Mouse (Mus musculus): ENCODE measurements at regions not wholly inside any gene's neighbourhood (a gene's known extent, or its start where the extent isn't known, plus 50 kb on each side); places are given as distances from the start of the nearest gene placed in this dataset.

- WGBS = 40% methylated on average over 5 of the region's 5 CpGs
Observed at GRCm38 (mm10) chr15:31673038-31673437, 71.4 kb downstream of the Fam173b start.

GRCm38 (mm10) chr15:31676771-31677191, 75.1 kb downstream of the Fam173b start:
- peak; percentile 52; the same call in 1 of the 2 replicates for ATAC-seq (ENCODE audit: borderline replicate concordance, extremely low read depth, low FRiP score, low TSS enrichment)
- no peak overlapping the region for H3K4me2 ChIP-seq
- H3K9ac ChIP-seq = no peak overlapping the region
- H3K9me3 ChIP-seq = no peaks in the 10 kb centered on the region
- no peaks in the 10 kb centered on the region for H3K4me1 ChIP-seq
- no peak overlapping the region for H3K27ac ChIP-seq
- H3K27me3 ChIP-seq = no peaks in the 10 kb centered on the region
- H3K36me3 ChIP-seq = no peaks in the 10 kb centered on the region
- 38% methylated on average over 7 of the region's 7 CpGs for WGBS
- H3K4me3 ChIP-seq = no peak overlapping the region

More at GRCm38 (mm10) chr15:31673038-31673437, 71.4 kb downstream of the Fam173b start:
- H3K36me3 ChIP-seq = no peaks in the 10 kb centered on the region
- no peaks in the 10 kb centered on the region for H3K4me1 ChIP-seq
- H3K9ac ChIP-seq = no peak overlapping the region
- no peaks in the 10 kb centered on the region for H3K27me3 ChIP-seq
- no peak overlapping the region for H3K4me3 ChIP-seq
- H3K27ac ChIP-seq = no peak overlapping the region
- no peaks in the 10 kb centered on the region for H3K9me3 ChIP-seq
- ATAC-seq (ENCODE audit: borderline replicate concordance, extremely low read depth, low FRiP score, low TSS enrichment) = no peak
- H3K4me2 ChIP-seq = no peak overlapping the region

GRCm38 (mm10) chr15:31693109-31693508, 91.5 kb downstream of the Fam173b start:
- H3K9me3 ChIP-seq = no peaks in the 10 kb centered on the region
- H3K4me3 ChIP-seq = no peak overlapping the region
- no peaks in the 10 kb centered on the region for H3K27me3 ChIP-seq
- 34% methylated on average over 3 of the region's 3 CpGs for WGBS
- no peaks in the 10 kb centered on the region for H3K36me3 ChIP-seq
- no peak overlapping the region for H3K4me2 ChIP-seq
- no peak overlapping the region for H3K27ac ChIP-seq
- H3K9ac ChIP-seq = no peak overlapping the region
- no peaks in the 10 kb centered on the region for H3K4me1 ChIP-seq
- no peak for ATAC-seq (ENCODE audit: borderline replicate concordance, extremely low read depth, low FRiP score, low TSS enrichment)

GRCm38 (mm10) chr15:31694877-31695671, 93.4 kb downstream of the Fam173b start:
- H3K27ac ChIP-seq = no peak overlapping the region
- no peak for ATAC-seq (ENCODE audit: borderline replicate concordance, extremely low read depth, low FRiP score, low TSS enrichment)
- WGBS = 67% methylated on average over 8 of the region's 8 CpGs
- H3K9ac ChIP-seq = no peak overlapping the region
- no peaks in the 10 kb centered on the region for H3K4me1 ChIP-seq
- H3K4me2 ChIP-seq = no peak overlapping the region
- H3K9me3 ChIP-seq = no peaks in the 10 kb centered on the region
- H3K4me3 ChIP-seq = no peak overlapping the region
- H3K27me3 ChIP-seq = no peaks in the 10 kb centered on the region
- H3K36me3 ChIP-seq = no peaks in the 10 kb centered on the region

GRCm38 (mm10) chr15:31703400-31703799, 101.7 kb downstream of the Fam173b start:
- Histone ChIP-seq H3K4me3 (no peak overlapping the region), H3K9me3 (no peaks in the 10 kb centered on the region), H3K27me3 (no peaks in the 10 kb centered on the region), H3K4me2 (no peak overlapping the region), H3K4me1 (no peaks in the 10 kb centered on the region), H3K27ac (no peak overlapping the region), H3K36me3 (no peaks in the 10 kb centered on the region), H3K9ac (no peak overlapping the region)
- WGBS = 78% methylated on average over 2 of the region's 2 CpGs
- no peak for ATAC-seq (ENCODE audit: borderline replicate concordance, extremely low read depth, low FRiP score, low TSS enrichment)

GRCm38 (mm10) chr15:31707416-31707815, 105.8 kb downstream of the Fam173b start:
- WGBS = 52% methylated on average over 1 of the region's 1 CpGs

GRCm38 (mm10) chr15:31721019-31721418, 119.4 kb downstream of the Fam173b start:
- Histone ChIP-seq H3K27ac (no peak overlapping the region), H3K4me3 (no peak overlapping the region), H3K27me3 (no peaks in the 10 kb centered on the region), H3K9me3 (no peaks in the 10 kb centered on the region), H3K4me1 (no peaks in the 10 kb centered on the region), H3K9ac (no peak overlapping the region), H3K4me2 (no peak overlapping the region), H3K36me3 (no peaks in the 10 kb centered on the region)
- ATAC-seq (ENCODE audit: borderline replicate concordance, extremely low read depth, low FRiP score, low TSS enrichment) = no peak
- 67% methylated on average over 1 of the region's 1 CpGs for WGBS

More at GRCm38 (mm10) chr15:31707416-31707815, 105.8 kb downstream of the Fam173b start:
- Histone ChIP-seq H3K4me1 (no peaks in the 10 kb centered on the region), H3K27me3 (no peaks in the 10 kb centered on the region), H3K36me3 (no peaks in the 10 kb centered on the region), H3K9me3 (no peaks in the 10 kb centered on the region), H3K9ac (no peak overlapping the region), H3K4me3 (no peak overlapping the region), H3K27ac (no peak overlapping the region), H3K4me2 (no peak overlapping the region)
- ATAC-seq (ENCODE audit: borderline replicate concordance, extremely low read depth, low FRiP score, low TSS enrichment) = no peak

- 81% methylated on average over 5 of the region's 5 CpGs for WGBS
- Histone ChIP-seq H3K4me2 (no peak overlapping the region), H3K4me3 (no peak overlapping the region), H3K4me1 (no peaks in the 10 kb centered on the region), H3K27ac (no peak overlapping the region), H3K27me3 (no peaks in the 10 kb centered on the region), H3K9me3 (no peaks in the 10 kb centered on the region), H3K9ac (no peak overlapping the region), H3K36me3 (no peaks in the 10 kb centered on the region)
- no peak for ATAC-seq (ENCODE audit: borderline replicate concordance, extremely low read depth, low FRiP score, low TSS enrichment)
Observed at GRCm38 (mm10) chr15:31722429-31722828, 120.8 kb downstream of the Fam173b start.

- Histone ChIP-seq H3K36me3 (no peaks in the 10 kb centered on the region), H3K4me3 (no peak overlapping the region)
- WGBS = 53% methylated on average over 11 of the region's 11 CpGs
Observed at GRCm38 (mm10) chr15:31724252-31724651, 122.6 kb downstream of the Fam173b start.

GRCm38 (mm10) chr15:31729133-31729532, 127.5 kb downstream of the Fam173b start:
- 78% methylated on average over 9 of the region's 9 CpGs for whole genome bisulfite sequencing
- Histone ChIP-seq H3K9me3 (no peaks in the 10 kb centered on the region), H3K27me3 (no peaks in the 10 kb centered on the region)

More at GRCm38 (mm10) chr15:31724252-31724651, 122.6 kb downstream of the Fam173b start:
- Histone ChIP-seq H3K4me2 (0 out of 2 replicates have a peak overlapping the region, but pooled peaks have one; percentile 20), H3K9me3 (no peaks in the 10 kb centered on the region), H3K9ac (no peak overlapping the region), H3K27me3 (no peaks in the 10 kb centered on the region), H3K27ac (no peak overlapping the region), H3K4me1 (no peaks in the 10 kb centered on the region)
- ATAC-seq (ENCODE audit: borderline replicate concordance, extremely low read depth, low FRiP score, low TSS enrichment) = no peak

GRCm38 (mm10) chr15:31741686-31742085, 140.0 kb downstream of the Fam173b start:
- Histone ChIP-seq H3K4me1 (no peaks in the 10 kb centered on the region), H3K9me3 (no peaks in the 10 kb centered on the region), H3K4me3 (no peak overlapping the region), H3K36me3 (no peaks in the 10 kb centered on the region), H3K27me3 (no peaks in the 10 kb centered on the region), H3K27ac (no peak overlapping the region), H3K4me2 (no peak overlapping the region), H3K9ac (no peak overlapping the region)
- WGBS = 39% methylated on average over 4 of the region's 4 CpGs
- no peak for ATAC-seq (ENCODE audit: borderline replicate concordance, extremely low read depth, low FRiP score, low TSS enrichment)

More at GRCm38 (mm10) chr15:31729133-31729532, 127.5 kb downstream of the Fam173b start:
- no peak overlapping the region for H3K27ac ChIP-seq
- H3K4me1 ChIP-seq = no peaks in the 10 kb centered on the region
- no peaks in the 10 kb centered on the region for H3K36me3 ChIP-seq
- no peak overlapping the region for H3K4me3 ChIP-seq
- no peak for ATAC-seq (ENCODE audit: borderline replicate concordance, extremely low read depth, low FRiP score, low TSS enrichment)
- H3K4me2 ChIP-seq = no peak overlapping the region
- H3K9ac ChIP-seq = no peak overlapping the region

- Histone ChIP-seq H3K4me1 (no peaks in the 10 kb centered on the region), H3K9ac (no peak overlapping the region), H3K9me3 (no peaks in the 10 kb centered on the region), H3K36me3 (no peaks in the 10 kb centered on the region), H3K27me3 (no peaks in the 10 kb centered on the region), H3K27ac (no peak overlapping the region), H3K4me3 (no peak overlapping the region), H3K4me2 (no peak overlapping the region)
- WGBS = 88% methylated on average over 2 of the region's 2 CpGs
- no peak for ATAC-seq (ENCODE audit: borderline replicate concordance, extremely low read depth, low FRiP score, low TSS enrichment)
Observed at GRCm38 (mm10) chr15:31744570-31744969, 142.9 kb downstream of the Fam173b start.

Data from lung, embryonic 15.5 days (tissue).